Mouse (Mus musculus) left cerebral cortex, adult 2 months (tissue): ENCODE measurements at regions not wholly inside any gene's neighbourhood (a gene's known extent, or its start where the extent isn't known, plus 50 kb on each side); places are given as distances from the start of the nearest gene placed in this dataset.

Experiments
- DNase-seq, 2 experiments: peaks; one replicate each; pipeline ENCODE4 v3.0.0; 2021 to 2022; ENCODE audit warnings: low spot score in 2 of 2, mixed read lengths in 1 of 2; ENCODE audit errors: extremely low spot score in 1 of 2
- H3K27ac ChIP-seq: fragments of 200-600 bp; 2 replicates; pipeline ENCODE4 v1.8.1; 2022
- H3K4me3 ChIP-seq: fragments of 200-600 bp; 2 replicates; pipeline ENCODE4 v1.8.1; 2022
- CTCF ChIP-seq: fragments of 200-600 bp; IDR thresholded peaks from 2 replicates; pipeline ENCODE4 v1.8.1; 2022; ENCODE audit warnings: antibody characterized with exemption, mild to moderate bottlenecking, moderate library complexity
- intact Hi-C: fragments of 180-260 bp; cut with DNase I; formaldehyde crosslinking; loops from one replicate; pipeline ENCODE4 v1.15.1; 2025

DNA sequence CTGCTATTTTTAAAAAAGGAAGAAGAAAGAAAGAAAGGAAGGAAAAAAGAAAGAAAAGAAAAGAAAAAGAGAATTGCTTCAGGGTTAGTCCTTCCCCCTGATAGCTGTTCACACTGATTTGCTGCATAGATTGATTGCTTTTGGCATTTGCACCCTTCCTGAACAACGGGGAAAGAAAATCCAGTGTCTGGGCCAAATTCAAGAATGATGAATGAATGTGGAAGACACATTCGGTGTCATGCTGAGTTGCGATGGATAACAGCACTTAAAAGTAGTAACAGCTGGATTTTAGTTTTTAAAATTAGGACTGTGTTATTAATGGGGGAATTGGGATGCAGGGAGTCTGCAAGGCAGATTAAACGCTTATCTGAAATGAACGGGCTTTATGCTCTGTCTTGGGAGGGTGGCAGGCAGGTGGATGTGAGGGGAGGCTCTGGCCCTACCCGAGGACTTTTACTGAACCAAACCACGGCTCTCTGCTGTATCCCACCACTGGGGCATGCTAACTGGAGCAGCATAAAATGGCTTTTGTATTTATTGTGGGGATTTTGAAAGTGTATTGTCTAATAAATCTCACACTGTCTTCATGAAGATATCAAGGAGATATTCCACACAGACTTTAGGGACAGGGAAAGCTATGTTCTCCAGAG lies 114.4 kb downstream of the Lca5 start:
- H3K27ac ChIP-seq = peak overlapping the region; percentile 65
- DNase-seq = no peak
- H3K4me3 ChIP-seq = no peak overlapping the region
- intact Hi-C loops = loop anchor here (1.0 to 5.0 kb wide), 2 partner anchors 23 to 271 kb away; no protein-coding TSS in a partner anchor
- TF ChIP-seq CTCF = no peak

DNA sequence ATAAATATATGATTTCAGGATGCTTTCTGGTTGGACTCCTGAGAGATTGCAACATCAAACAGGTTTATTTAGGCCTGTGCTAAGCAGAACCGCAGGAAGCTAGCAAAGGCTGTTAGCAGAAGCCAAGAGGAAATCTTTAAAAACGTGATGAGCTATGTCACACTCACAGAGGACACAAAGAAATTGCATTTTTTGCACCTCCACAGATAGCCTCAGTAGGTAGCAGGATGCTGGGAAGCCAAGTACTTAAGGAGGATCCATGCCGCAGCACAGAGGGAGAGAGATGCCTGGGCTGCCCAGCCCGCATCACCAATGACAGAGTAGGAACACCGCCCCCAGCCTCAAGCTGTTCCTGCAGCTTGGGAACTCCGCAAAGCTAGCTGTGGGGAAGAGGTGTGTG lies 115.0 kb downstream of the Lca5 start:
- peak; percentile 76 to 84 for DNase-seq
- H3K27ac ChIP-seq = peak overlapping the region; percentile 90
- H3K4me3 ChIP-seq = no peak overlapping the region
- no peak for TF ChIP-seq CTCF
- intact Hi-C loops = loop anchor here (1.0 to 5.0 kb wide), 2 partner anchors 23 to 271 kb away; no protein-coding TSS in a partner anchor

DNA sequence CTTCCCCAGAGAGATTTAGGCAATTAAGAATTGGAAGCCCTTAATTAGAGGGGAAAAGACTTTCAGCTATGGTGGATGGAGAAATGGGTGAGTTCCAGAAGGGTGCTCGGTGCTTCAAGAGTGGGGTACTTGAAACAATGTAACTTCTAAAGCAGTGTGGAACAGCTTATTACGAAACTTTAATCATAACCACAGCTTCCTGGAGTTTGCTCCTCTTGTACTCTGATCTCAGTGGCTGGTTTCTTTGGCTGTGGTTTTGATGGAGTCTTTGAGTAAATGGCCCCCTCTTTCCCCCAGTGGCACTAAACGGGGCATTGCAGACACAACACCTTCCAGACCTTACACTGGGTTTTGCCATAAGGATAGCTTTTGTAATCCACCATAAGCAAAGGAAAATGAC lies 116.6 kb downstream of the Lca5 start:
- TF ChIP-seq CTCF = no peak
- no peak for DNase-seq
- no peak overlapping the region for H3K4me3 ChIP-seq
- no peak overlapping the region; the same call in 1 of the 2 replicates for H3K27ac ChIP-seq
- intact Hi-C loops = no loop called here

DNA sequence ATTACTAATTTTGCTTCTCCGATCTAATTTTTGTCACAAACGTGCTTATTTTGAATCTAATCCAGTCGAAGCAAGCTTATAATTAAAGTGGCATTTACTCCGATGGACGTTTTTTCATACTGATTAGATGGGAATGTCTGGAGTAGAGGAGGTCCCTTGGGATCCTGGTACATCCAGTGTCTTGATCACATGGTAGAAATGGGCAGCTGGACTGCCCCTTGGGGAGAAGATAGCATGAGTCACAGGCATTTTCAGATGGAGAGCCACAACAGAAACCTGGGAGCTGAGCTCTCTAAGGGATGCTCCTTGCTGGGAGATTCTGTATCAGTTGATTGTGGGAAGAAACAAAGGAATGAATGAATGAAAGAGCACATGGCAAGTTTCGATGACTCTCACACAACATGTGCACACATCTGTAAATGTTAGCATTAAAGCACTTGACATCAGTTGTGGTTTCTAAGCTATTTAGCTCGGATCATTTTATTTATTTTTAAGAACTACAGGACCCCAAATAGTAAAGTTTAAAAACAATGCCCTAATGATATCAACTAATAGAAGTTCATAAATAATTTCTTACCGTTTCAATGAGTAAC lies 117.8 kb downstream of the Lca5 start:
- no peak for DNase-seq
- no peak for TF ChIP-seq CTCF
- intact Hi-C loops = no loop called here
- H3K27ac ChIP-seq = no peak overlapping the region
- no peak overlapping the region for H3K4me3 ChIP-seq

DNA sequence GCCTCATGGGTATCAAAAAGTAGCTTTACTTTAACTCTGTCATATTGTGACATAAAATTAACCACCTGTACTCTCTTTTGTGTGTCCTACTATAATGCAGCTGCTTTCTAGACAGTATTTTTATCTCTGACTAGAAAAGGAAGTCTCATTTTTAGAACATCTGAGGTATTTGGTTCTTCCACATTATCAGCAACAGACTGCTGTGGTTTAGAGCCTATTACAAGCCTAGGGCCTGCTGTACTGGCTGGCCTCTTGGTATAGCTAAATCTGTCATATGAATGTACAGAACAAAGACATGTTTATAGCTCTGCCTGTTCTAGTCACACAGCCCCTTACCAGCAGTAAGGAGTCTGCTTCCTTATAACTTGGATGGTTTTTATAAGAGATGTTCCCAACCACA lies 119.1 kb downstream of the Lca5 start:
- no peak for DNase-seq
- Histone ChIP-seq H3K27ac (peak overlapping the region; percentile 47; the same call in 1 of the 2 replicates), H3K4me3 (no peak overlapping the region)
- intact Hi-C loops = no loop called here
- no peak for TF ChIP-seq CTCF

DNA sequence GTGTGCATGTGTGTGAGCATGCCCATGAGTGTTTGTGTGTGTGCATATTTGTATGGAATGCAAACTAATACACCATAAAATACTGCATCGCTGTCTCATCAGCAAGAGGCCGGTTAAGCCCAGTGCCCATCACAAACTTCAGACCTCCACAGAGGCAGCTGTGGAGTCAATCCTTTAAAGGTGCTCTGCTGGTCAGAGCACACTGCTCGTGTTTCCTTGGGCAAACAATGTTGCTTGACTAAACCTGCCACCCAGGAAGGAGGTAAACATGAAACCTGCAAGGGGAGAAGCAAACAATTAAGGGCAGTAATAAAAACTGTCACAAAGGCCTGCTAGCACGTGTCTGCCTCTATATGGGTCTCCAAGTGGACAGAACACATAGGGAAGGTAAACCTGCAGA lies 120.1 kb downstream of the Lca5 start:
- intact Hi-C loops = no loop called here
- no peak overlapping the region; the same call in 1 of the 2 replicates for H3K27ac ChIP-seq
- H3K4me3 ChIP-seq = no peak overlapping the region
- no peak for DNase-seq
- no peak for TF ChIP-seq CTCF

DNA sequence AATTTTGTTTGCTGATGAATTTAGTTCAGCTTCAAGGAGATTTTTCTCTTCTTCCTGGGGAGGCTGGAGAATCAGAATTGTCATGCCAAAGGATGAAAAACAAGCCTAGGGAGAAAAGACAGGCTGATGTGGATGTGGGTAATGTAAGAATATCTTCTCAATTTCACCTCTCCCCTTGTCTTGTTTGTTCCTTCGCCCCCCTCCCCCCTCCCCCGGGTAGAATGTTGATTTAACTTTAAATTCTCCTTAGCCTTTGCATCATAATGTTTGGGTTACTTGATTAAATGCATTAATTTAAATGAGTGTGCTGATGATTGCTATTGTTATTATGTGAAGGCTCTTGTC lies 124.1 kb downstream of the Lca5 start:
- no peak for TF ChIP-seq CTCF
- peak overlapping the region; percentile 43 for H3K4me3 ChIP-seq
- DNase-seq = no peak
- peak overlapping the region; percentile 80 for H3K27ac ChIP-seq
- intact Hi-C loops = loop anchor here (2.0 to 5.0 kb wide), 3 partner anchors 34 to 339 kb away; partner anchors contain the start of genes Hmgn3 and Phip

DNA sequence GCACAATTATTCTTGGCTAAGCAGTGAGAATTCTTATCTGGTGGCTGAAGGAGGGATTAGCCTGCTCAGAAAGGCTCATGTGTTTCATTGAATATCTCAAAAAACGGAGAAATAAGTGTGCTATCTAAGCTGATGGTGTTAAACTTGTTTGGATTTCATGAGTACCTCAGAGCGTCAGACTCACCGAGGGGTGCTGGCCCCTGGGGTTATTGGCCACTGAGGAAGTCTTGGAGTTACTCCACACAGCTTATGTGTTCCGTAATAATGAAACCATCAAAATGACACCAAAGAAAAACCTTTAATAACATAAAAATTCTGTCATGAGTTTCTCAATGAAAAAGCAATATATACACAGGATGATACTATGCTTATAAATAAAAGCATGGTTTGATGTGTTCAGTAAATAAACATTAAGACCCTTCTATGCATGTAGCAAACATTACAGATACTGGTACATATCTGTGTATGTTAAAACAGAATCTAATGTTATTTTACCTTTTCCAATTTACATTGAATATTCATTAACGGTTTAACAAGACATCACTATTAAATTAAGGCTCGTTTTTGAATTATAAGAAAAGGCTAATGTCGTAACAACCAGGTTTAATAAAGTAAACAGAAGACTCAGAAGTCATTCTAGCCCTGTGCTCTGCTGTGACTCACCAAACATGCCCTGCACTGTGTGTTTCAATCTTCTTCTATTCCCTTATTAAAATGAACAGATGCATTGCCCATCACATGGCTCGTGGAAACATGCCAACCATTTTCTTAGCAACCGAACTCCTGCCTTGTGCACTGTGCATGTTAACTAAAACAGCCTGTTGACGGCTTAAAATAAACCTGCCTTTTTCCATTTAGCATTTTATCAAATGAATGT lies 124.7 kb downstream of the Lca5 start:
- peak; percentile 53 to 65 for DNase-seq
- Histone ChIP-seq H3K27ac (peak overlapping the region; percentile 80), H3K4me3 (peak overlapping the region; percentile 43)
- TF ChIP-seq CTCF = no peak
- intact Hi-C loops = loop anchor here (2.0 to 5.0 kb wide), 3 partner anchors 35 to 339 kb away; partner anchors contain the start of genes Hmgn3 and Phip

DNA sequence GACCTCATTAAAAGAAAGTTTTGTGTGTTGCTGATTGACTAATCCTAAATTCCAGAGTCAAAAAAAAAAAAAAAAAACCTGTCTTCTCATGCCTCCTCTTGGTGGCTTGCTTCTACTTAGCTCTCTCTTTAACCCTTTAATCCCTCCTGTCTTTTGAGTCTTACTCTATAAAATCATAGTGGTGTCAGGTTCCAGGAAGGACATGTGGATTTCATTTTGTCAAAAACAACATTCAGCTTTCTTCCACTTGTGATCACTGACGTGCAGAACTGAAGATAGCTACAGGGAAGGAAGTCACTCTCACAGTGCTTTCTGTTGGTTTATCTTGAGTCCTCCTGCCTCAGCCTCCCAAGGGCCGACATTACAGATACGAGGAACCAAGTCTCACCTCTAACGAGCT lies 132.2 kb downstream of the Lca5 start:
- Histone ChIP-seq H3K27ac (no peak overlapping the region), H3K4me3 (no peak overlapping the region)
- no peak for DNase-seq
- TF ChIP-seq CTCF = no peak
- intact Hi-C loops = no loop called here

DNA sequence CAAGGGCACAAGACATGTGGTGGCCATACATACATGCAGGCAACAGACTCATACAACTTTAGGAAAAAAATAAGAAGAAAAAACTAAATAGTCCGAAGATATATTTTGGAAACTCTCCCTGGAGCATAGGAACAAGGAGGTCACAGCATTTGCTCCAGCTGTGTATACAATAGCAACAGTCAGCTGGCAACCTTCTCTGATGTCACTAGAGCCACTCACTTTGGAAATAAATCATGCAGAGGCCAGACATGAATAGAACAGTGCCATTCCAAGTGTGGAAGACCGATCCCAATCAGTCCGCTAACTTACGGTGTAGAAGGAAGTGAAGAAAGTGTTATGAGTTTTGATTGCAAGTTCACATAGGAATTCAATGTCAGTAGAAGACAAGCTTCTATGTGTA lies 132.8 kb downstream of the Lca5 start:
- TF ChIP-seq CTCF = no peak
- intact Hi-C loops = no loop called here
- Histone ChIP-seq H3K27ac (no peak overlapping the region), H3K4me3 (no peak overlapping the region)
- no peak for DNase-seq

DNA sequence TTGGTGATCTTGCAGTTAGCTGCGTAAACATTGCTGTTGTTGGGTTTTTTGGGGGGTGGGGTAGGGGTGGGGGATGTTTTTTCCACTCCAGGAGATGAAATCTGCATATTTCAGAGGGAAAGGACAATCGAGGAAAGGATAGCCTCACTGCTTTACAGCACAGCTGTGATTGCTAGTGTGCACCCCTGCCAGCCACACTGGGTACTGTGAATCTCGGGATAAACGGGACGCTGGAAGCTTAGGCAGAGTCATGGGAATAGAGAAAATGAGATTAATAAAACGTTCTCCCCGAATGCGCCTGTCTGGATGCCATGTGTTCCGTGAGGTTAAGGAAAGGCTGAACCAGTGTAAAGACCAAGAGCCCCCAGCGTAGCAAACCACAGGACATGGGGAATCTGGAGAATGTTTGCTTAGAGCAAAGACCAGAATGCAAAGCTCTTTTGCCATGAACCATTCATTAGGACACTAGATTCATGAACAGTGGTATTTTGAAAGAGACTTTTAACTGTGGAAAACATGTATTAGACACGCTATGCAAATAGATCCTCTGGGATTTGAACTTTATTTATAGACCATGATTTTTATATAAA lies 133.5 kb downstream of the Lca5 start:
- intact Hi-C loops = no loop called here
- no peak for TF ChIP-seq CTCF
- Histone ChIP-seq H3K27ac (no peak overlapping the region), H3K4me3 (no peak overlapping the region)
- DNase-seq = no peak

DNA sequence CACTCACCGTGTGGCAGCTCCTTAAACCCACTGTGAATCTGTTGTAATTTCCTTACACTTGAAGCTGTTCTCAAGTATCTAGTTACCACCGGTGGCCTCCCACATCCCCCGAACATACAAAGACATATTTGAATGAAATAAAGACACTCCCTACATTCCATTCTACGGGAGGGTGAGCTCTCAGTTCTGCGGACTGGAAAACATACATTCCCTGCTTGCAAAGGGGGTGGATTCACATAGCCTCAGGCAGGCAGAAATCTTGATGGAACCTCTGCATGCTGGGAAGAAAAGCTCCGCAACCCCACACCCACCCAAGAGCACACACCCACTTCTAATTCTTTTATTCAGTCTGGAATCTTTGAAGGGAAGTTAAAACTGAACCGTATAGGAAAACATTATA lies 136.0 kb downstream of the Lca5 start:
- no peak for DNase-seq
- no peak for TF ChIP-seq CTCF
- Histone ChIP-seq H3K27ac (no peak overlapping the region), H3K4me3 (no peak overlapping the region)
- intact Hi-C loops = no loop called here
